Mouse (Mus musculus) kidney, adult 2 months (tissue): ENCODE results near the gene Crybb3.

Source experiments
- CTCF ChIP-seq: fragments of 200-500 bp; conservative IDR thresholded peaks from 2 replicates; pipeline ENCODE4 v1.5.1; 2011; ENCODE audit warnings: low read depth, mild to moderate bottlenecking, control low read depth, low read length, moderate library complexity, mixed read lengths; ENCODE audit not compliant: insufficient read depth, insufficient read length
- POLR2A ChIP-seq: fragments of 200-500 bp; IDR thresholded peaks from one replicate; pipeline ENCODE4 v1.6.1; 2011; ENCODE audit warnings: low read depth, low read length, control low read depth

- no peak for TF ChIP-seq POLR2A
- TF ChIP-seq CTCF = no peak
These were observed 36.0 kb upstream of the Crybb3 start for GRCm38 (mm10) chr5:113117361-113117760.
